Mouse (Mus musculus): ENCODE measurements around the gene Fgfbp3. TPM values are rescaled to one million over a fixed set of nuclear protein-coding genes. Genes with fewer than 3 reads are reported as not detected.

The Fgfbp3 gene
- polyA plus RNA-seq, 1 experiment: not detected

GRCm38 (mm10) chr19:36916876-36917389 lies 2.5 kb downstream of the Fgfbp3 start:
- no peak overlapping the region for H3K27ac ChIP-seq (ENCODE audit: insufficient read depth, low read depth, low read length)
- 0 out of 2 replicates have a peak, but pooled peaks cover 2% of the 10 kb centered on the region for H3K4me1 ChIP-seq (ENCODE audit: control insufficient read depth, insufficient read depth, low read length)
- no peak overlapping the region for H3K4me3 ChIP-seq (ENCODE audit: insufficient read depth, low read depth, low read length)
- TF ChIP-seq CTCF (IDR thresholded peaks at IDR 0.05; ENCODE audit: insufficient read depth, low read depth, low read length): no peak
- no peak for TF ChIP-seq POLR2A (IDR thresholded peaks at IDR 0.05; ENCODE audit: insufficient read depth, low read depth, low read length)
- 69% methylated on average over 1 of the region's 1 CpGs for WGBS

DNA sequence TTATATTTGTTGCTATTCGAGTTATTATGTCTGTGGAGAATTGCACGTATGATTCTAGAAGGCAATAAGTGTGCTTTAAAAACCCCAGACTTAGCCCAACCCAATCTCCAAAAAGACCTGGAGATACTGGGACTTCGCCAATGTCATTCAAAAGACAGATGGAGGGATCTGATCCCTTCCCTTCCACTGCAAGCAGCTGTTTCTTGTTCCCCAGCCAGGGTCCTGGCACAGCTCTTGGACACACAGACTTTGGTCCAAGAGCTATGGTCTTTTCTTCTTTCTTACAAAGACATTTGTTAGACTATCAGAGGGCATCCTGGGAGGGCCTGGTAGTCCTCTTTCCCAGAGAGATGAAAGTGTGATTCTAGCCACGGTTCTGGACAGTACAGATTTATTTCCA lies 3.2 kb downstream of the Fgfbp3 start:
- no peak overlapping the region for H3K4me3 ChIP-seq (ENCODE audit: insufficient read depth, low read depth, low read length)
- WGBS: 65% methylated on average over 4 of the region's 4 CpGs
- TF ChIP-seq POLR2A (IDR thresholded peaks at IDR 0.05; ENCODE audit: insufficient read depth, low read depth, low read length): no peak
- no peak for TF ChIP-seq CTCF (IDR thresholded peaks at IDR 0.05; ENCODE audit: insufficient read depth, low read depth, low read length)
- H3K27ac ChIP-seq (ENCODE audit: insufficient read depth, low read depth, low read length): no peak overlapping the region
- 0 out of 2 replicates have a peak, but pooled peaks cover 2% of the 10 kb centered on the region for H3K4me1 ChIP-seq (ENCODE audit: control insufficient read depth, insufficient read depth, low read length)

- Histone ChIP-seq H3K4me3 (ENCODE audit: insufficient read depth, low read depth, low read length) (no peak overlapping the region), H3K27ac (ENCODE audit: insufficient read depth, low read depth, low read length) (no peak overlapping the region), H3K4me1 (ENCODE audit: control insufficient read depth, insufficient read depth, low read length) (peaks cover 3% of the 10 kb centered on the region)
- no peak for TF ChIP-seq POLR2A (IDR thresholded peaks at IDR 0.05; ENCODE audit: insufficient read depth, low read depth, low read length)
- no peak for TF ChIP-seq CTCF (IDR thresholded peaks at IDR 0.05; ENCODE audit: insufficient read depth, low read depth, low read length)
- 87% methylated on average over 7 of the region's 7 CpGs for WGBS
These were observed 6.4 kb downstream of the Fgfbp3 start for GRCm38 (mm10) chr19:36913064-36913463.

DNA sequence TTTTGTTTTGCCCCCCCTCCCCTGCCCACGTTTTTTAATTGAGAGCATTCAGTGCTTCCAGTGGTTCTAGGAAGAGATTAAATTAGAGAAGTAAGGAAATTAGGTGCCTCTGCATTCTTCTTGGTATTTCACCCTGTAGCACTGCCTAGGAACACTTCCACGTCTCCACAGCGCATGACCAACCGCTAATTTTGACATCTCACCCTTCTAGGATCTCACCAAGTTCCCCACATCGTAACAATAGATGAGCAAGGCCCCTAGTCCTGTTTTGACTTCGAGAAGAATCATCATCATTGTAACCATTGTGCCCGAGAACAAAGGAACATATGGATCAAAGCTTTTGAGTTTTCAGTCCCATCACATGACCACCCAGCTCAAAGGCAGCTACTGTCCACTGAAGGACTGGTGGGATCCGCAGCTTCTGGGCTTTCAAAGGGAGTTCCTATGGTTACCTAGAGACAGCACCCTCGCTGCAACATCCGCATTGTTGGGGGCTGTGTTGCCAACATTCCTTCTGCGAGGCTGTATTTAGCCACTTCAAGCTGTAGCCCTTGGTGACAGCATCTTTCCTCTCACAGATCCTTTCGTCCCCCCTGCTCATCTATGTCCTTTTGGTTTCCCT lies 8.9 kb downstream of the Fgfbp3 start:
- Histone ChIP-seq H3K4me1 (ENCODE audit: control insufficient read depth, insufficient read depth, low read length) (peaks cover 3% of the 10 kb centered on the region), H3K27ac (ENCODE audit: insufficient read depth, low read depth, low read length) (no peak overlapping the region), H3K4me3 (ENCODE audit: insufficient read depth, low read depth, low read length) (no peak overlapping the region)
- 23% methylated on average over 12 of the region's 12 CpGs for WGBS
- TF ChIP-seq CTCF (IDR thresholded peaks at IDR 0.05; ENCODE audit: insufficient read depth, low read depth, low read length) (no peak), POLR2A (IDR thresholded peaks at IDR 0.05; ENCODE audit: insufficient read depth, low read depth, low read length) (no peak)

- Histone ChIP-seq H3K4me1 (ENCODE audit: control insufficient read depth, insufficient read depth, low read length) (peaks cover 3% of the 10 kb centered on the region), H3K27ac (ENCODE audit: insufficient read depth, low read depth, low read length) (no peak overlapping the region), H3K4me3 (ENCODE audit: insufficient read depth, low read depth, low read length) (no peak overlapping the region)
- peak; percentile 26; the same call in 1 of the 2 replicates for TF ChIP-seq CTCF (IDR thresholded peaks at IDR 0.05; ENCODE audit: insufficient read depth, low read depth, low read length)
- TF ChIP-seq POLR2A (IDR thresholded peaks at IDR 0.05; ENCODE audit: insufficient read depth, low read depth, low read length): no peak
- 42% methylated on average over 9 of the region's 9 CpGs for WGBS
These were observed 9.6 kb downstream of the Fgfbp3 start for GRCm38 (mm10) chr19:36909676-36910292.

GRCm38 (mm10) chr19:36909150-36909549 lies 10.3 kb downstream of the Fgfbp3 start:
- 86% methylated on average over 3 of the region's 3 CpGs for WGBS
- Histone ChIP-seq H3K27ac (ENCODE audit: insufficient read depth, low read depth, low read length) (no peak overlapping the region), H3K4me3 (ENCODE audit: insufficient read depth, low read depth, low read length) (no peak overlapping the region), H3K4me1 (ENCODE audit: control insufficient read depth, insufficient read depth, low read length) (peaks cover 5% of the 10 kb centered on the region)
- no peak for TF ChIP-seq CTCF (IDR thresholded peaks at IDR 0.05; ENCODE audit: insufficient read depth, low read depth, low read length)

DNA sequence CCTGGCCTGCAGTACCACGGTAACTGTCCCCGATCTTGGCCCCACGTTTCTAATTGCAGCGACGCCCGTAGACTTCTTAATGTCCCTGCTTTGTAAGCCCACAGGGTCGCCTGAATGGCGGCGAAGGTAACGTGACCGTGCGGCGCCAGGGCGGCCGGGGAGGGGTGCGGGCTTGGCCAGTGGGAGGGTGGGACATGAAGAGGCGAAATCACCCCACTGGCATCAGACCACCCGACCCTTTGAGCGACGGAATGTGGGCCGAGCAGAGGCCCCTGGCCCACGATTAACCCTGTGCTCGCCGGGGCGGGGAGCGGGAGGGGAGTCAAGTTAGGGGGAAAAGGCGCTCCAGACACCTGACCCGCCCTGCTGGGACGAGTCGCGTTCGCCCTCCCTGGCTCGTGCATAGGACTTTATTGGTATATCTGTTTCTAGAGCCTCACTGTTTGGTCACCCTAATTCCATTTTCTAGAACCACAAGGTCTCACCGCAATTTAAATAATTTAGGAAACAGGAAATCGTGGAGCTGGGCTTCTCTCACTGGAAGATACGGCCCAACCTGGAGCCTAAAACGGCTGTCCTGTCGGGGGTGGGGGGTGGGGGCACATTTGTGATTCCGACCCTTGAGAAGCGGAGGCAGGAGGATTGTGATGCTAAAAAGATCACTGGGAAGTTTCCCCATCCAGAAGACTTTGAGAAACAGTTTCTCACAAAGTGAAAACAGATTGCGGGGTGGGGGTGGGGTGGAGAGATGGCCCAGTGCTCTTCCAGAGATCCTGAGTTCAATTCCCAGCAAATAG lies 15.0 kb downstream of the Fgfbp3 start:
- 1% methylated on average over 41 of the region's 41 CpGs for WGBS
- H3K4me3 ChIP-seq (ENCODE audit: insufficient read depth, low read depth, low read length): peak overlapping the region; percentile 47
- no peak for TF ChIP-seq CTCF (IDR thresholded peaks at IDR 0.05; ENCODE audit: insufficient read depth, low read depth, low read length)
- peak overlapping the region; percentile 14; the same call in 1 of the 2 replicates for H3K27ac ChIP-seq (ENCODE audit: insufficient read depth, low read depth, low read length)
- H3K4me1 ChIP-seq (ENCODE audit: control insufficient read depth, insufficient read depth, low read length): 0 out of 2 replicates have a peak, but pooled peaks cover 2% of the 10 kb centered on the region

DNA sequence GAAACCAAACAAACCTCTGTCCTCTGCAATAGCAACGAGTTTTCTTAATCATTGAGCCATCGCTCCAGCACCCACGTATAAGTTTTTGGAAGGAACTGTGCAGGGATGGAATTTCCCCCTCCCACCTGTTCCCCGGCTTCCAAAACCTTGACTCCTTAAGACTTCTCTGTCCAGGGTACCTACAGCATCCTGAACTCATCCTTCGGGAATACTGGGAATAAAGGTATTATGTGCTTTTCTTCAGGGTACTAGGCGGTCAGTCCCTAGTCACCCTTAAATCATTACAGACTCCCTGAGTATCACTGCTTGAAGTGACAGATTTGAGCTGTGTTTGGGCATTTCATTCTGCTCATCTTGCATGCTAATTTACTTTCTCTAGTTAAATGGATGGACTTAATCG lies 16.0 kb downstream of the Fgfbp3 start:
- Histone ChIP-seq H3K4me3 (ENCODE audit: insufficient read depth, low read depth, low read length) (no peak overlapping the region), H3K4me1 (ENCODE audit: control insufficient read depth, insufficient read depth, low read length) (0 out of 2 replicates have a peak, but pooled peaks cover 2% of the 10 kb centered on the region), H3K27ac (ENCODE audit: insufficient read depth, low read depth, low read length) (no peak overlapping the region)
- TF ChIP-seq POLR2A (IDR thresholded peaks at IDR 0.05; ENCODE audit: insufficient read depth, low read depth, low read length) (no peak), CTCF (IDR thresholded peaks at IDR 0.05; ENCODE audit: insufficient read depth, low read depth, low read length) (no peak)
- WGBS: 31% methylated on average over 7 of the region's 7 CpGs

GRCm38 (mm10) chr19:36897778-36898177 lies 21.6 kb downstream of the Fgfbp3 start:
- no peak overlapping the region for H3K4me3 ChIP-seq (ENCODE audit: insufficient read depth, low read depth, low read length)
- 42% methylated on average over 9 of the region's 9 CpGs for WGBS
- H3K27ac ChIP-seq (ENCODE audit: insufficient read depth, low read depth, low read length): no peak overlapping the region

More at GRCm38 (mm10) chr19:36897778-36898177, 21.6 kb downstream of the Fgfbp3 start:
- H3K4me1 ChIP-seq (ENCODE audit: control insufficient read depth, insufficient read depth, low read length): peaks cover 7% of the 10 kb centered on the region
- TF ChIP-seq POLR2A (IDR thresholded peaks at IDR 0.05; ENCODE audit: insufficient read depth, low read depth, low read length) (no peak), CTCF (IDR thresholded peaks at IDR 0.05; ENCODE audit: insufficient read depth, low read depth, low read length) (no peak)

Measured in olfactory bulb, adult 2 months (tissue).